Mouse (Mus musculus): Measurements from ENCODE around the gene C1qtnf1.

Gene C1qtnf1

GRCm38 (mm10) chr11:118410479-118410878 lies 17.5 kb upstream of the C1qtnf1 start:
- DNase-seq (ENCODE audit: low read depth, low spot score), result no peak

DNA sequence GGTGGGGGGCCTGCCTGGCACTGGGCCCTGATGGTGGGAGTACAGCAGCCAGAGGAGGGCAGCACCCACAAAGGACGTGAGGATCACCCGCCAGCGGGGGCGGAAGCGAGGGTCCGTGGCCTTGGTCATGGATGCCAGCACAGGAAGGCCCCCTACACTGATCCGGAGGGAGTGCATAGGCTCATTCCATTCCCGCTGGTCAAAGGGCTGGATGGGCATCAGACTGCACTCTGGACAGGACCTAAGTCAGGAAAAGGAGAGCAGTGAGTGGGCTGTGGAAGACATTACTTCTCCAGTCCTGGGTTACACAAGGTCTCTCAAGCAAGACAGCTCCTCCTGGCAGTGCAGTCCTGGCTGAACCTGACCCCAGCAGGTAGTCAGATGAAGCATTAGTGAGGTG lies 16.7 kb upstream of the C1qtnf1 start:
- DNase-seq (ENCODE audit: low read depth, low spot score), result no peak

- no peak for DNase-seq (ENCODE audit: low read depth, low spot score)
These were observed 15.4 kb upstream of the C1qtnf1 start for GRCm38 (mm10) chr11:118412601-118413000.

- no peak for DNase-seq (ENCODE audit: low read depth, low spot score)
These were observed 14.9 kb upstream of the C1qtnf1 start for GRCm38 (mm10) chr11:118413055-118413454.

DNA sequence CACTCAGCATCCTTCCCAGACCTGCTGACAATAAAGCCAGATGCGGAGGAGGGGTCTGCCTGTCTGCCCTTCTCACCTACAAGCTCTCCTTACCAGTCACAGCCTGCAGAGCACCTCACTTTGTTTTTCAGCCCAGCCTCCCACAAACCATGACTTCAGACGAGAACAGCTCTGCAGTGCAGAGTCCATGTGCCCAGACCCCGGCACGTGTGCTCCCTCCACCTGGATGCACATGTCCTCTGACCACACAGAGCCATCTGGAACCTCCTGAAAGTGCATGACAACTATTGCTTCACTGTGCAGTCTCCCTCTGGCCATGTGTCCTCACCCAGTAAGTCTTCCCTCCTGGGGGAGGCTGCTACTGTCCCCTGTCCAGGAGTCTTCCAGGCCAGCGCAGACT lies 13.7 kb upstream of the C1qtnf1 start:
- no peak for DNase-seq (ENCODE audit: low read depth, low spot score)

GRCm38 (mm10) chr11:118415630-118416029 lies 12.4 kb upstream of the C1qtnf1 start:
- no peak for DNase-seq (ENCODE audit: low read depth, low spot score)

DNA sequence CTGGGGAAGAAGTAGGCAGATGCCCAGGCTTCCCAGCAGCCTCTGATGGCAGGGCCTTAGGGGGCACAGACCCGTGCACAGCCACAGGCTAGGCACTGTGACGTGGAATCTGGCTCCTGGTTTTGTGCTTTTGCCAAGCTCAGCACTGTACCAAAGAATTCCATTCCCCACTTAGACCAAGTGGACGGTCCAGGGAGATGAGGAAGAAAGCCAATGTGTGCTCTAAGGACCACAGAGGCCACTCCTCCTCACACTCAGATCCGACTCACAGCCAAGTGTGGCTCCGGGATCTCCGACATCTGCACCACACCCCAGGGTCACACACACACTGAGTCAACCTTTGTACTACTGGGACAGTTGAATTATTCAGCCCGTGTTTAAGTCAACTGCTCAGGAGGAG lies 12.0 kb upstream of the C1qtnf1 start:
- DNase-seq (ENCODE audit: low read depth, low spot score), result no peak

DNA sequence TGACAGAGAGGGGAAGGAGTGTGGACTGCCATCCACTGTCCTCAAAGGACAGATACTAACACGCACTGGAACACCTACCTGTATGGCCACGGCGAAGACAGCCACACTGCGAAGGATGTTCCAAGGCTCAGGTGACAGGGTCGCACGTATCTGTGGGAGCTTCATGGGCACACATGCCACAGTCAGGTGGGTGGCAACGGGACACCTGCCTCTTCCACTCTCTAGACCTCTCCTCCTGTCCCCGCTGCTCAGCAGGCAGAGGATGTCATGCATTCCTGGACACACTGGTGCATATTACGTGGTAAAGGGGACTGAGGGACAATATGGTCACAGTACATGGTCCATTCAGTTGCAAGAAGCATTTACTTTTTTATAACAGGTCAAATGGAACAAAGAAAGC lies 10.5 kb upstream of the C1qtnf1 start:
- no peak for DNase-seq (ENCODE audit: low read depth, low spot score)

DNA sequence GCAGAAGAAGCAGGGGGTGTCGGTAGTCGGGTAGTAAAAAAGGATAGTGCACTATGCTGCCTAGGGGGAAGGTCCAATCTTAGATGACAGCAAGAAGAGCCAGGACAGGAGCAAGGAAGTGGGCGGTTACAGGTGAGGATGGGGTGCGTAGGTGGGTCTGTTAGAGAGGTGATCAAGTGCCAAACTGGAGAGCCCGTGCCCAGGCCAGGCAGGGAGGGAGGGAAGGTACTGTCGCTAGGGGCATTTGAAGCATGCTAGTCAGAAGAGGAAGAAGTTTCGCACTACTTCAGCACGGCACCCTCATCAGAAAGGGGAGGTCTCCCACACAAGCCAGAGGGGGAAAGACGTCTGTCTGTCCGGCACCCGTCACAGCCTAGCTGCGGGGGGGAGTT lies 9.6 kb upstream of the C1qtnf1 start:
- no peak for DNase-seq (ENCODE audit: low read depth, low spot score)

GRCm38 (mm10) chr11:118418834-118419504 lies 9.0 kb upstream of the C1qtnf1 start, which contains the start of gene Cant1:
TSS of gene Cant1 (minus strand) at chr11:118419086.
- peak; percentile 94 for DNase-seq (ENCODE audit: low read depth, low spot score)

GRCm38 (mm10) chr11:118420261-118420660 lies 7.7 kb upstream of the C1qtnf1 start:
- no peak for DNase-seq (ENCODE audit: low read depth, low spot score)

GRCm38 (mm10) chr11:118423266-118423971 lies 4.6 kb upstream of the C1qtnf1 start:
- peak; percentile 30 for DNase-seq (ENCODE audit: low read depth, low spot score)

DNA sequence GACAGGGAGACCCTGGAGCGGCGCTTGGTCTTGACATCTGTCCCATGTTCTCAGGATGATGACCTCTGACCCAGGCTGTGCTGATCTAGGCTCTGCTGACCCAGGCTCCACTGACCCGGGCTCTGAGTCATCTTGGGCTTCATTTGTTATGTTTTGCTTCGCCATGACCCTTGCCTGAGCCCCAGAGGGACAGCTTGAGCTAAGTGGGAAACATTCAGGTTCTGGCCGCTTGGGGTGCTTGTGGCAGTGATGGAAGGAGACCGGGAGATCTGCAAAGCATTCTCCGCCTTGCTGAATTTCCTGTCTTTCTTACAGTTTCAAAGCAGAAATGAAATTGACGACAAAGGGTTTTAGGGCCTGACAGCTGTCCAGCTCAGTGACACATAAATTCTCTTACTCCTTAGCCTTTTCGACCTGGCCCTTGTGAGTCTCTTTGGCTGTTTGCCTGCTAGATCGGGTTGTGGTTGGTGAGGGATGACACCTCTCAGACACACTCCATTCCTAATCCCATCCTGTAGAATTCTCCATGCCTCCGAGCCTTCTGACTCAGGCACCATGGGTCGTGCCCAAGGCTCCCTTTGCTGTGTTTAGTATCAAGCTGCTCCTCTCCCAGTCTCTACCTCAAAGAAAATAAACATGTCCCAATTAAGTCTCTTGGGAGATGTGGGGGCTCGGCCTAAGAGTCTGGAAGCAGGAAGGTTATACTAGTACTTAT lies 3.2 kb upstream of the C1qtnf1 start:
- DNase-seq (ENCODE audit: low read depth, low spot score), result no peak

GRCm38 (mm10) chr11:118426765-118427164 lies 1.2 kb upstream of the C1qtnf1 start:
- no peak for DNase-seq (ENCODE audit: low read depth, low spot score)

DNA sequence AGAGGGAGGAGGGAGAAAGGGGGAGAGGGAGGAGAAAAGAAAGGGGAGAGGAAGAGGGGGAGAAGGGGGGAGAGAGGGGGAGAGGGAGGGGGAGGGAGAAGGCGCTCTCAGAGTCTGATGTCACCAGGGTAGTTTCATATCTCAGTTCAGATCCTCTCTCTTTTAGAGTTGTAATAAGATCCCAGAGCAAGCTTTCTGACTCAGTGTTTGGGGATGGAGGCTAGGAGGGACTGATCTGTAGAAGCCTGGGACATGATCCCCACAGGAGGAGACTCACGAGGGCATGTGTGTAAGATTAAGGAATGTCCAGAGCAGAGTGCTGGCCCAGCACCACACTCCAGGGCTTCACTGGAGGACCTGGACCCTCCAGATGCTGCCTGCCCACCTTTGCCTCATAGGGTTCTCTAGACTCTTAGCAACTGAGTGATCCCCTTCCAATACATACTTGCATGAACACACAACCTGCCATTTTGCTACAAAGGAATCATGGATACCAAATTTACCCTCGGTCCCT lies 680 bp upstream of the C1qtnf1 start:
- DNase-seq (ENCODE audit: low read depth, low spot score), result no peak

DNA sequence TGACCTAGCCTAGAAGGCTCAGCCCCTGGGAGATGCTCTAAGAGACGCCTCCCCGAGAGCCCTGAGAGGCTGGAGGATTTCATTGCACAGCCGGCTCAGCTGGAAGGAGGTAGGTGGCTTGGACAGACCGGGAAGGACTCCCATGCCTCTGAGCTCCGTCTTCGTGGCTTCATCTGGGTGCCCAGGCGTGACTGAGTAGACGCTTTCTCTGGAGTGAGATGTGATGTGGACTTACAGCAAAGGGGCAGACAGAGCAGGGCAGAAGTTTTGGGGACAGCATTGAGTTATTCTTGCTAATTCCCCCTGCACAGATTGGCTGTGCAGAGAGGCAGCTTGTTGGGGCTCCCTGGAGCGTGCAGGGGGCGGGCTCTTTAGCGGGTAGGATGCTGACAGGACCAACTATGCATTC lies 461 bp downstream of the C1qtnf1 start:
- no peak for DNase-seq (ENCODE audit: low read depth, low spot score)

GRCm38 (mm10) chr11:118428944-118429709 lies 1.1 kb downstream of the C1qtnf1 start:
- no peak for DNase-seq (ENCODE audit: low read depth, low spot score)

- no peak for DNase-seq (ENCODE audit: low read depth, low spot score)
These were observed 2.4 kb downstream of the C1qtnf1 start for GRCm38 (mm10) chr11:118430291-118430885.

- no peak for DNase-seq (ENCODE audit: low read depth, low spot score)
These were observed 3.3 kb downstream of the C1qtnf1 start for GRCm38 (mm10) chr11:118431100-118431948.

DNA sequence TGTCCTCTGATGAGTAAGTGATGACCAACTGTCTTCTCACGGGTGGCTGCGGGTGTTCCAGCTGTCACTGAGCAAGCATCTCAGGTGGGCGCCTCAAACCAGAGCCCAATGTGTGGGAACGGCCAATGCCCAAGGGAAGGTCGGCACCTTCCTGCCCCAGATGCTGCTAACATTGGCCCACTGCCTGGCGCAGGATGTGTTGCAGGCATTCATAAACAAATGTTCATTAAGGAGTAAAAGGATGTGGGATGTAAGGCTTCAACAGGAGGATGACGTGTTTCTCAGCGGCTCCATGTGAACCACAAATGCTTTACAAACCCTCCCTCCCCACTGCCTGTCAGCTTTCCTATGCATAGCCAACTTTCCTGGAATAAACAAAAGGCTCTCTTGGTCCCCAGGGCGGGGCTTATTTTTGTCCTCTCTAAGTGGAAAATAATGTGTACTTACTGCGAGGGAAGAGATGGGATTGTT lies 5.4 kb downstream of the C1qtnf1 start:
- no peak for DNase-seq (ENCODE audit: low read depth, low spot score)
